Mouse (Mus musculus) lung, adult 10 weeks (tissue): Measurements from ENCODE around the gene Lrrc18. TPM values are rescaled to one million over a fixed set of nuclear protein-coding genes. Genes with fewer than 3 reads are reported as not detected.

Experiments
- polyA plus RNA-seq: library from polyadenylated mRNA; stranded (reverse); fragments of 350-450 nt; fragmentation: Illumina TruSeq; extraction: RNeasy Lipid Tissue Mini Kit (QIAGEN cat#74804); gene quantifications from one replicate; pipeline ENCODE4 v1.2.3, GENCODE M21; 2014; ENCODE audit warnings: low read depth, low replicate concordance; ENCODE audit not compliant: insufficient read depth

The Lrrc18 gene
- 1.7 TPM for polyA plus RNA-seq

GRCm38 (mm10) chr14:32991082-32991481 is at the start of gene Lrrc18:
Lrrc18 (plus strand) TSS chr14:32991382.

Other genes with a start within 250 kb of the Lrrc18 start
- gene Tmem273, start 205.4 kb upstream of the Lrrc18 start, polyA plus RNA-seq: 3.1 TPM
- gene Fam170b, start 157.4 kb upstream of the Lrrc18 start, polyA plus RNA-seq: not detected
- 18.7 TPM for gene Vstm4, start 134.6 kb upstream of the Lrrc18 start, polyA plus RNA-seq
- gene Wdfy4, start 194.1 kb downstream of the Lrrc18 start, polyA plus RNA-seq: 5.0 TPM
- gene Arhgap22, start 222.6 kb downstream of the Lrrc18 start, polyA plus RNA-seq: 11.7 TPM